Mouse (Mus musculus): ENCODE results near the gene Ppil1.

Gene Ppil1

DNA sequence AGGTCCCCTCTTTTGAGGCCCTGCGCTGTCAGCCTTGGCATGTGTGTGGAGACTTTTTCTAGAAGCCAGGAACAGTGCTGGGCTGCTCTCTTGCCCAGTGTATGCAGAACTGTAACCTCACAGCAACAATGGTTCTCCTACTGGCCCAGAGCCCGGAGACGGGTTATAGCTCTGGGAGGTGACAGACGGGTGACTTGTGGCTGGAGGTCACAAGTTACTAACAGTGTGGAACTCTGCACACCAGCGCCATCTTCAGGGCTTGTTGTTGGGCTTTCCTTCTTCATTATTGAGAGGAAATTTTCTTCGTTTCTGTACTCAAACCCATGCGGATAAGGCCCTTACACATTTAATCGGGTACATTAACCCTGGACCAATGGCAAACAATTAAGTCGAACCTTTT is 14.5 kb downstream of the Ppil1 start:
- DNase-seq, result no peak

GRCm38 (mm10) chr17:29247881-29248280 is 16.1 kb downstream of the Ppil1 start:
- no peak for DNase-seq

- no peak for DNase-seq
These were observed 17.4 kb downstream of the Ppil1 start for GRCm38 (mm10) chr17:29246602-29247001.

GRCm38 (mm10) chr17:29245725-29246124 is 18.3 kb downstream of the Ppil1 start:
- DNase-seq, result no peak

GRCm38 (mm10) chr17:29244912-29245311 is 19.1 kb downstream of the Ppil1 start:
- no peak for DNase-seq

DNA sequence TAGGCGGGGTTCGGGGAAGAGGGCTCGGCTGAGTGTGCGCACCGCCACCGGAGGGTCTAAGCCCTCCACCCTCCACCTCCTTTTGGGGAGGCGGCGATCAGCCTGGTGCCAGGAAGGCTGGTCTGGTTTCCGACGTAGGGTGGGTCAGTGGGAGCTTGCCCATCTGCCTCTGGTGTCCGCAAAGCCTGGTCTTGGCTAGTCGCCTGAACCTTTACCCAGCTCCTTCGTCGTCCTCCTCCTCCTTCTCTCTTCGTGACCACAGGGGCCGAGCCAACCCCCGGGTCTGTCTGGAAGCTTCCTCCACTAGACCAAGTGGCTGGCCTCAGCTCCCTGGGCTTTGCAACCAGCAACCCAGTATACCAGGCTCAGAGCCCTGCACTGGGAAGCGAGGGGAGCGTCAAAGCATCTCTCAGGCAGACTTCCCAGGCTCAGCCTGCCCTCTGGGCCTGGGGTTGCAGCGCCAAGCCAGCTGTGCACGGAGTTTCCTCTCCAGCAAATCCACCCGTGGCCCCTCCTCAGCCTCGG is 25.5 kb downstream of the Ppil1 start:
- no peak for DNase-seq

- no peak for DNase-seq
These were observed 26.1 kb downstream of the Ppil1 start, which contains the start of gene Cpne5 for GRCm38 (mm10) chr17:29237772-29238420. TSS of gene Cpne5 (minus strand) at chr17:29238167.

- no peak for DNase-seq
These were observed 26.7 kb downstream of the Ppil1 start for GRCm38 (mm10) chr17:29237267-29237771.

GRCm38 (mm10) chr17:29236111-29236510 is 27.9 kb downstream of the Ppil1 start:
- no peak for DNase-seq

DNA sequence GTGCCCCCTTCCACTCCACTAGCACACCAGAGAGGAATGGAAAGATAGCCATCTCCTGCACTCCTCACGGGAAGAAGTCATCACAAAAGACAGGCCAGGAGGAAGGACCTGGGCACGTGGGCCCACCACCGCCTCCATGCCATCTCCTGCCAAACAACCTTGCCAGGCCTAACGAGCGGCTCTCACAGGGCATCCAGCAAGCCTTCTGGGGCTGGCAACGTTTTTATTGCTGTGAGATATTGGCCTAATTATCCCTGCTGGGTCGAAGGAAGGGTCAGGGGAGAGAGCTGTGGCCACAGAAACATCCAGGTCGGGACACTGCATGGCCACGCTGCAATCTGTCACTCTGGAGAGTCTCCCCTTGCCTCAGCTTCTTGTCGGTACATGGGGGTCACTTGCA is 32.9 kb downstream of the Ppil1 start:
- no peak for DNase-seq

DNA sequence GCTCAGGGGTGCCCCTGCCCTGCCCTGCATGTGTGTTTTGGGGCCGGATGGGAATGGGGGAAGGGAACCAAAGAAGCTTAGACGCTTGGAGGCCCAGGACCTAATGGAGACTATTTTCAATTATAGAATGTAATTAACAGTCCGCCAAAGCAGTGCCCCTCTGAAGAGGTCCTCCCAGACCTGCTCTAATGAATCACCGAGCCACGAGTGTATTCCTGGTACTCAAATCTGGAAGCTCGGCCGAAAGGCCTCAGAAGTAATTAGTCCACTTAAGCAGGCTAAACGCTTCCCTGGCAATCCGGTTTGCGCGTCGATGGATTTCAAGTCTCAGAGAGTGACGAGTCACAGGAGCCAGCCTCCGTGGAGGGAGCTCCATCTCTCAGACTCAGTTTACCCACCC is 43.4 kb downstream of the Ppil1 start:
- no peak for DNase-seq

DNA sequence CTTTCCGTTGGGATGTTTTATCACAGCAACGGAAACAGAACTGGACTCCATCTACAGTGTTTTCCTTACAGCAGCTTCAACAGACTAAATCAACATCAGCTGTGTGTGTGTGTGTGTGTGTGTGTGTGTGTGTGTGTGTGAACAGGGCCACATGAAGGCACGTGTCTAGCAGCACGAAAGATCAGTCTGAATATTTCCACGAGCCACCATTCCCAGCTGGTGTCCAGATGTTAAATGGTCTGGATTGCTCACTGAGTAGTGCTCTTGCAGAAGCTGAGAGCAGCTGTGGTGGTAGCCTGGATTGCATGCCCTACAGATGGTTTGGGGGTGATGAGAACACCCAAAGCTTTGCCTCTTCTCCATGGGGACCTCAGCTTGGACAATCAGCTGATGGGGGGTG is 46.0 kb downstream of the Ppil1 start:
- no peak for DNase-seq

DNA sequence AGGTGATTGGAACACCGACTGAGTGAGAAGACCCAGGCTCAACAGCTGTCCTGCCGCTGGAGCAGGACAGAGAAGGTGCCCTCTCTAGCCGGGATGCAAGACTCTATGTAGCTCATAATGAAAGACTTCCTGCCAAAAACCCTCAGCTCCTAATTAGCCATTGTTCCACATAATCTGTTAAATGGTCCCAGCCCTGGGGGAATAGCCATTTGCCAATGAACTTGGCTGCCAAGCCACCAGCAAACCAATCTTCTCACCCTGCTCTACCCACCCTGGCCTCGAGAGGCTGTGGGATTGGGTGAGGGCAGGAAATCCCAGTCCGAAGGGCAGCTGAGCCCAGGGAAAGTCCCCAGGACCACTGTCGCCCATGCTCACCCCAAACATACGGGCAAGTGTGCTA is 47.9 kb downstream of the Ppil1 start:
- DNase-seq, result no peak

DNA sequence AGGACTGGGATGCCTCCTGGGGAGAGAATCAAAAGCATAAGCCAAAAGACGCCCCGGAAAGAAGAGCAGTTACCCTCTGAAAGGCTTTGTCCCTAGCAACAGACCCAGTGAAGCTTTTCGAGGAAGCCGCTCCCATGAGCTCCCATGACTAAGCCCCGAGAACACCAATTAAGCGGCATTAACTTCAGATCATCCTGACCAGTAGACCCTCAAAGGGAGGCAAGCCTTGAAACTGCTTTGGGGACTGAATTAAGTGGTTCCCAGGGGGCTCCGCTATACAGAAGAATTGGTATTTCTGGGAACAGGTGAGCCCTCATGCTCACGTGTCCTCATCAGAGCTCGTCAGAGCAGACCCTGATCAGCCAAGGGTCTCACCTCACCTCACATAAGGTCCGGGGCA is 49.3 kb downstream of the Ppil1 start:
- no peak for DNase-seq

GRCm38 (mm10) chr17:29214193-29214456 is 49.9 kb downstream of the Ppil1 start:
- DNase-seq, result no peak

- DNase-seq, result no peak
These were observed 50.4 kb downstream of the Ppil1 start for GRCm38 (mm10) chr17:29213381-29214192.

DNA sequence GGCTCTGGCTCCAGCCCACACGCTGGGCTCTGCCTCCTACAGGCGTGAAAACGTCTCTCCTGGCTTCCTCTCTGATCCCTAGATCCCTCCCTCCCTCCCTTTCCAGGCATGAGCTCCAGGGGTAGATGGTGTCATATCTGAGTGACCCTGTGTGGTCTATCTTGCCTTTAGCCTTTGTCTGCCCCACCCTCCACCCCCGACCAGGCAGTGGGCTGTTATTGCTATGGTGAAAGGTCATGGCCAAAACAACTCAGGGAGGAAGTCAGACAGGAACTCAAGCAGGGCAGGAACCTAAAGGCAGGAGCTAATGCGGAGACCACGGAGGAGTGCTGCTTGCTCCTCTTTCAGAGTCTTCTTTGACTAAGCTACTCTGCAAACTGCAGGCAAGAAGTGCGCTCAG is 52.1 kb downstream of the Ppil1 start:
- no peak for DNase-seq

- no peak for DNase-seq
These were observed 53.9 kb downstream of the Ppil1 start for GRCm38 (mm10) chr17:29210037-29210436.

- no peak for DNase-seq
These were observed 57.9 kb downstream of the Ppil1 start for GRCm38 (mm10) chr17:29206052-29206451.

DNA sequence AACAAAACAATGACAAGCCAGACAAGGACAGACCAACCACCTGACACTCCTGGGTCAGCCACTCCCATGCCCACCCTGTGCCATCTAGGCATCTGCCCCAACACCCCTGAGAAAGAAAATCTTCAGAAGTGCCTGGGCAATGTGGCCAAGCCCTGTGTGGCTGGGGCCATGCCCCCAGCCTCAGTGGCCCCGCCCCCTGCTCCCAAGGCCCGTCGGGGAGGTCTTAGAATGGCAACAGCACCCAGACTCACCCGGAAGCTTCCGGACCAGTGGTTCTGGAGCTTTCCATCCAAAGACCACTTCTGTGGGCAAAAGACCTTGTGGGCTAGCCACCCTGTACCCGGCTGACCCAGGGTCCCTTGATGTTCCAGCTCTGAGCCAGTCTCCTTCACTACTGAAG is 61.4 kb downstream of the Ppil1 start:
- DNase-seq, result no peak
